Mouse (Mus musculus) heart, postnatal 0 days (tissue): Measurements from ENCODE around the gene Tor1a. TPM values are rescaled to one million over a fixed set of nuclear protein-coding genes. Genes with fewer than 3 reads are reported as not detected.

Source experiments
- ATAC-seq: fragments of 200-750 bp; cut with Nextera tagmentation; 2 replicates; pipeline ENCODE4 v1.8.0; 2017; ENCODE audit warnings: low read depth, moderate number of reproducible peaks, moderate library complexity; ENCODE audit not compliant: insufficient read depth
- DNase-seq: peaks from one replicate; pipeline ENCODE4 v3.0.0-alpha.2; 2016; ENCODE audit warnings: low spot score
- H3K27ac ChIP-seq: fragments of 300-500 bp; sonication (generic); 2 replicates; pipeline ENCODE4 v1.5.1; 2014; ENCODE audit warnings: low read depth, mild to moderate bottlenecking
- H3K27me3 ChIP-seq: fragments of 300-500 bp; sonication (generic); 2 replicates; pipeline ENCODE4 v1.6.1; 2014; ENCODE audit warnings: low read length, mixed read lengths; ENCODE audit not compliant: control insufficient read depth, insufficient read depth
- H3K36me3 ChIP-seq: fragments of 300-500 bp; sonication (generic); replicated peaks from 2 replicates; pipeline ENCODE4 v1.6.1; 2014; ENCODE audit warnings: low read length, mixed read lengths; ENCODE audit not compliant: control insufficient read depth, insufficient read depth
- H3K4me1 ChIP-seq: fragments of 300-500 bp; sonication (generic); 2 replicates; pipeline ENCODE4 v1.6.1; 2014; ENCODE audit warnings: antibody characterized with exemption; ENCODE audit not compliant: control insufficient read depth, insufficient read depth
- H3K4me2 ChIP-seq: fragments of 300-500 bp; sonication (generic); 2 replicates; pipeline ENCODE4 v1.6.1; 2014; ENCODE audit warnings: low read depth, mild to moderate bottlenecking, low read length, moderate library complexity
- H3K4me3 ChIP-seq: fragments of 300-500 bp; sonication (generic); 2 replicates; pipeline ENCODE4 v1.5.1; 2014; ENCODE audit warnings: low read depth, low read length
- H3K9ac ChIP-seq: fragments of 300-500 bp; sonication (generic); replicated peaks from 2 replicates; pipeline ENCODE4 v1.6.1; 2014; ENCODE audit warnings: low read depth, low read length, mixed read lengths
- H3K9me3 ChIP-seq: fragments of 300-500 bp; sonication (generic); replicated peaks from 2 replicates; pipeline ENCODE4 v1.6.1; 2016; ENCODE audit warnings: low read length; ENCODE audit not compliant: control insufficient read depth
- CTCF ChIP-seq: IDR thresholded peaks from 2 replicates; pipeline ENCODE4 v1.5.1; 2016; ENCODE audit warnings: antibody characterized with exemption, control low read depth, low read depth
- EP300 ChIP-seq: IDR thresholded peaks from 2 replicates; pipeline ENCODE4 v1.6.1; 2016; ENCODE audit warnings: antibody characterized with exemption, low read depth
- WGBS: fragments of 180-500 bp; shearing (Covaris S2); extraction: QIAGEN DNeasy Blood & Tissue Kit; methylation state at CpG from one replicate; pipeline ENCODE4 v1.1.7; 2014; 5-methylcytosine and 5-hydroxymethylcytosine counted together
- polyA plus RNA-seq: library from polyadenylated mRNA; unstranded; fragments of >200 nt; fragmentation: Nextera tagmentation; extraction: Ambion mirVana; gene quantifications from 2 replicates; pipeline ENCODE4 v1.2.1, GENCODE M21; 2015
- total RNA-seq: library from RNA; depleted of rRNA; stranded (reverse); fragments of >200 nt; gene quantifications from 2 replicates; pipeline ENCODE4 v1.2.3, GENCODE M21; 2014; ENCODE audit warnings: low replicate concordance

Tor1a gene
- total and polyA plus RNA-seq, 2 experiments from 2014 or later, result 27.1 to 35.0 TPM

GRCm38 (mm10) chr2:31002857-31003256 lies 35.1 kb upstream of the Tor1a start:
- H3K27ac ChIP-seq, result no peak overlapping the region
- H3K9me3 ChIP-seq, result no peaks in the 10 kb centered on the region
- H3K9ac ChIP-seq, result no peak overlapping the region
- no peak overlapping the region for H3K4me3 ChIP-seq
- peaks cover 21% of the 10 kb centered on the region for H3K4me1 ChIP-seq
- DNase-seq (no peak), ATAC-seq (no peak)
- H3K4me2 ChIP-seq, result no peak overlapping the region
- TF ChIP-seq EP300 (no peak), CTCF (no peak)
- WGBS, result 85% methylated on average over 10 of the region's 10 CpGs
- H3K27me3 ChIP-seq, result no peaks in the 10 kb centered on the region
- peaks cover 62% of the 10 kb centered on the region for H3K36me3 ChIP-seq

- no peaks in the 10 kb centered on the region for H3K9me3 ChIP-seq
- H3K4me2 ChIP-seq, result 0 out of 2 replicates have a peak overlapping the region, but pooled peaks have one; percentile 5
- DNase-seq, result no peak
- no peak for ATAC-seq
- TF ChIP-seq EP300 (no peak), CTCF (no peak)
- H3K4me3 ChIP-seq, result no peak overlapping the region
- H3K36me3 ChIP-seq, result peaks cover 40% of the 10 kb centered on the region
- H3K27ac ChIP-seq, result no peak overlapping the region
- H3K4me1 ChIP-seq, result peaks cover 3% of the 10 kb centered on the region
- 74% methylated on average over 8 of the region's 8 CpGs for WGBS
- no peak overlapping the region for H3K9ac ChIP-seq
- no peaks in the 10 kb centered on the region for H3K27me3 ChIP-seq
Observed at GRCm38 (mm10) chr2:30998443-30999260, 30.9 kb upstream of the Tor1a start.

GRCm38 (mm10) chr2:30995432-30995996 lies 27.8 kb upstream of the Tor1a start:
- Histone ChIP-seq H3K4me2 (peak overlapping the region; percentile 70), H3K27ac (peak overlapping the region; percentile 94), H3K4me1 (peaks cover 3% of the 10 kb centered on the region), H3K4me3 (peak overlapping the region; percentile 52), H3K36me3 (peaks cover 19% of the 10 kb centered on the region), H3K27me3 (no peaks in the 10 kb centered on the region), H3K9ac (peak overlapping the region; percentile 39), H3K9me3 (no peaks in the 10 kb centered on the region)
- WGBS, result 28% methylated on average over 11 of the region's 11 CpGs
- TF ChIP-seq CTCF (no peak), EP300 (no peak; the same call in 1 of the 2 replicates)
- peak; percentile 85 for DNase-seq
- ATAC-seq, result peak; percentile 84

GRCm38 (mm10) chr2:30994853-30995252 lies 27.1 kb upstream of the Tor1a start:
- H3K36me3 ChIP-seq, result peaks cover 12% of the 10 kb centered on the region
- peaks cover 3% of the 10 kb centered on the region for H3K4me1 ChIP-seq
- no peaks in the 10 kb centered on the region for H3K9me3 ChIP-seq
- no peaks in the 10 kb centered on the region for H3K27me3 ChIP-seq
- 74% methylated on average over 4 of the region's 4 CpGs for WGBS
- peak overlapping the region; percentile 94 for H3K27ac ChIP-seq
- ATAC-seq, result no peak
- H3K4me3 ChIP-seq, result no peak overlapping the region
- no peak overlapping the region for H3K4me2 ChIP-seq
- peak; percentile 18; the same call in 1 of the 2 replicates for TF ChIP-seq EP300
- TF ChIP-seq CTCF, result no peak
- DNase-seq, result no peak
- H3K9ac ChIP-seq, result no peak overlapping the region

GRCm38 (mm10) chr2:30990221-30990620 lies 22.5 kb upstream of the Tor1a start:
- Histone ChIP-seq H3K4me2 (no peak overlapping the region), H3K4me1 (peaks cover 14% of the 10 kb centered on the region), H3K9me3 (no peaks in the 10 kb centered on the region), H3K27me3 (no peaks in the 10 kb centered on the region), H3K9ac (no peak overlapping the region), H3K36me3 (no peaks in the 10 kb centered on the region), H3K27ac (no peak overlapping the region), H3K4me3 (no peak overlapping the region)
- WGBS, result 69% methylated on average over 9 of the region's 9 CpGs
- no peak for TF ChIP-seq EP300
- no peak for TF ChIP-seq CTCF
- DNase-seq, result no peak
- no peak for ATAC-seq
